Mouse (Mus musculus) mesoderm, embryonic 11.5 days (tissue): ENCODE data around the gene Vipr1.
A peak's percentile ranks its signal among the peaks of the same experiment; 100 is the strongest.

Source experiments
- DNase-seq: peaks from one replicate; pipeline ENCODE4 v3.0.0-alpha.2; 2012; ENCODE audit warnings: low read depth, low spot score

Gene Vipr1

GRCm38 (mm10) chr9:121718070-121718705 is 75.7 kb downstream of the Vipr1 start:
- DNase-seq, result no peak

GRCm38 (mm10) chr9:121718792-121719318 is 76.3 kb downstream of the Vipr1 start, which contains the start of gene Nktr:
Gene Nktr (plus strand): TSS chr9:121719169.
- DNase-seq, result peak; percentile 99

GRCm38 (mm10) chr9:121719347-121720331 is 77.1 kb downstream of the Vipr1 start:
- DNase-seq, result peak; percentile 66
